Mouse (Mus musculus) testis, postnatal 10 days (tissue): Measurements from ENCODE around the gene 4632433K11Rik.

Source experiments
- DNase-seq: peaks from one replicate; pipeline ENCODE4 v3.0.0; 2021; ENCODE audit warnings: low spot score

The 4632433K11Rik gene

DNA sequence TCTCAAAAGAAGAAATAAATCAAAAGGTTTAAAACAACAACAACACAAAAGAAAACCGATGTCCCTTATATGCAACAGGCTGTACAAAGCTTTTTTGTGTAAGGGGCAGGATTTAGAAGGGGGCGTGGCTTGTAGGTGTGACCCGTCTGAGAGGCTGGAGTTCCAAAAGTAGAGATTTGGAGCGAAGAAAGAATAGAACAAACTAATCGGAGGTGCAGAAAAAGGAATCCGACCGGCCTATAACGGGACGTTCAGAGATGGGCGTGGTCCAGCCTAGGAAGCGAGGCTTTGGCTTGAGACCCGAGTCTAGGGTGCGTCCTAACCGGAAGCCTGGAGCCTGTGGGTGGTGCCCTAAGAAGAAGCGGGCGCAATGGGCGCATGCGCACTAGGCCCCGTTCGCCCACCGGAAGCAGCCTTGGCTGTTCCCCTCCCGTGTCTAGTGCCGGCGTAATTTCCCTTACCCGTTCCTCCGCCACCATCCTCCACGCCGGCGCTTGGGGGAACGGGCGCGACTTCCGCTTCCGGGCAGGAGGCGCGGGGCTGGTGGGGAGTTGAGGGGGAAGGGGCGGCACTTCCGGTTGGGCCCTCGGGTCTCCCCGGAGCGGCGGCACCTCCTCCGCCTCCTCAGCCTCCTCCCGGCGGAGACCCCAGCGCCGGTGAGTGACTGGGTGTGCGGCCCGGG is 13.8 kb upstream of the 4632433K11Rik start, which contains the start of the genes Zfp865 and Ccdc106:
Gene Zfp865 (plus strand): TSS at position 377 of the 682 bp plus-strand sequence.
Gene Ccdc106 (plus strand): TSS at position 554 of the 682 bp plus-strand sequence.
- DNase-seq: peak; percentile 97

DNA sequence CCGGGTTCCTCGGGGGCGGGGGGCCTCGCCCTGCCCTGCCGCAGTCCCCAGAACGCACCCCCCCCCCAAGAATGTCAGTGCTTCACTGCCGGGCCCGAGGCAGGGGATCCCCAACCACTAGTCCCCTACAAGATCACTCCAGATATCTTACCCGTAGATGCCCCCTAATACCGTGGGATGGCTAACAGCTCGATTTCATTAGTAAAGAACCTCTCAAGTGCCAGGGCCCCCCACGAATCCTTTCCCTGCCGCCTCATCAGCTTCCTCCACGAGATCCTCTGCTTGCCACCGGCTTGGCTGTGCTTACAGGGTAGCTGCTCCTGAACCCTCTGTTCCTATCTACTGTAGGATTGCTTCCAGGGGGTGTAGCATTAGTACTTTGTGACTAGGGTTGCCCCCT is 13.2 kb upstream of the 4632433K11Rik start:
- DNase-seq: no peak

DNA sequence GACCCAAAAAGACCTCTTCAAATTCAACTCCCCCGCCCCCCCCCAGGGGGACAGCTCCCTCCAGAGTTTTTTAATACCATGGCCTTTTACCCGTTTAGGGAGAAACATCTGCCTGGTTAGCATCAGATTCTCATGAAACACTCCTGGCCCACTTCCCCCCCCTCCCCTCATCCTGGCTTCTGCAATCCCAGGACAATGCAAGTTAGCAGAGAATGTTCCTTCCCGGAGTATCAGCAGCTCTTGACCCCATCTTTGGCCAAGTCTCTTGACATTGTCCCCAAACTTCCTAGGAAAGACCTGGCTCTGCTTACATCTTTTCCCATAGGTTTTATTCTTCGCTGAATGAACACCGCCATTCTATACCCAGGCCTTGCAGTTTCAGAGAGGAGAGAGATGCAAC is 12.7 kb upstream of the 4632433K11Rik start:
- DNase-seq: no peak

DNA sequence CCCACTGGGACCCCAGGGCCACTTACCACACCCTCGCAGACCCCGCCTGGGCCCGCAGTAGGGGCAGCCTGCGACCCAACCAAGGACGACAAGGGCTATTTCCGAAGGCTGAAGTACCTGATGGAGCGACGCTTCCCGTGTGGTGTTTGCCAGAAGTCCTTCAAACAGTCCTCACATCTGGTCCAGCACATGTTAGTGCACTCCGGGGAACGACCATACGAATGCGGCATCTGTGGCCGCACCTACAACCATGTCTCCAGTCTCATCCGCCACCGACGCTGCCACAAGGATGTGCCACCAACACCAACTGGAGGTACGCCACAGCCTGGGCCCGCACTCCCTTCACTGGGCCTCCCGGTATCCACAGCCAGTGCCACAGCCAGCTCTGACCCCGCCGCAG is 4.4 kb upstream of the 4632433K11Rik start:
- no peak for DNase-seq

DNA sequence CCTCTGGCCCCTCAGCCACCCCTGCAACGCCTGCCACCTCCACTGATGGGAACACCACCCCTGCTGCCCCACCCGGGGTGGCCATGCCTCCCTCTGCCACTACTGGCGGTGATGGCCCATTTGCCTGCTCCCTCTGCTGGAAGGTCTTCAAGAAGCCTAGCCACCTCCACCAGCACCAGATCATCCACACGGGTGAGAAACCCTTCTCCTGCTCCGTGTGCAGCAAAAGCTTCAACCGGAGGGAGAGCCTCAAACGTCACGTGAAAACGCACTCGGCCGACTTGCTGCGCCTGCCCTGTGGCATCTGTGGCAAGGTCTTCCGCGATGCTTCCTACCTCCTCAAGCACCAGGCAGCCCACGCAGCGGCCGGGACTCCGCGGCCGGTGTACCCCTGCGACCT is 4.0 kb upstream of the 4632433K11Rik start:
- DNase-seq: peak; percentile 49

DNA sequence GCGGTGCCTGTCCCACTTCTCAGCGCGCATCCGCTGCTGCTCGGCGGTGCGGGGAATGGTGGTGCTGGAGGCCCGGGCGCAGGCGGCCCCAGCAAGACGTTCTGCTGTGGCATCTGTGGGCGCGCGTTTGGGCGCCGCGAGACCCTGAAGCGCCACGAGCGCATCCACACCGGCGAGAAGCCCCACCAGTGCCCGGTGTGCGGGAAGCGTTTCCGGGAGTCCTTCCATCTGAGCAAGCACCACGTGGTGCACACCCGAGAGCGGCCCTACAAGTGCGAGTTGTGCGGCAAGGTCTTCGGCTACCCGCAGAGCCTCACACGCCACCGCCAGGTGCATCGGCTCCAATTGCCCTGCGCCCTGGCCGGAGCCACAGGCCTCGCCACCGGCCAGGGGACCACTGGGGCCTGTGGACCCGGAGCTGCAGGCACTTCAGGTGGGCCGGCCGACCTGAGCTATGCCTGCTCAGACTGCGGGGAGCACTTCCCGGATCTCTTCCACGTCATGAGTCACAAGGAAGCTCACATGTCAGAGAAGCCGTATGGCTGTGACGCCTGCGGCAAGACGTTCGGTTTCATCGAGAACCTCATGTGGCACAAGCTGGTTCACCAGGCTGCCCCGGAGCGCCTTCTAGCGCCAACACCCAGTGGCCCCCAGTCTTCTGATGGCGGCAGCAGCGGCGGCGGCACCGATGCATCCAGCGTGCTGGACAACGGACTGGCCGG is 3.2 kb upstream of the 4632433K11Rik start:
- DNase-seq: no peak

DNA sequence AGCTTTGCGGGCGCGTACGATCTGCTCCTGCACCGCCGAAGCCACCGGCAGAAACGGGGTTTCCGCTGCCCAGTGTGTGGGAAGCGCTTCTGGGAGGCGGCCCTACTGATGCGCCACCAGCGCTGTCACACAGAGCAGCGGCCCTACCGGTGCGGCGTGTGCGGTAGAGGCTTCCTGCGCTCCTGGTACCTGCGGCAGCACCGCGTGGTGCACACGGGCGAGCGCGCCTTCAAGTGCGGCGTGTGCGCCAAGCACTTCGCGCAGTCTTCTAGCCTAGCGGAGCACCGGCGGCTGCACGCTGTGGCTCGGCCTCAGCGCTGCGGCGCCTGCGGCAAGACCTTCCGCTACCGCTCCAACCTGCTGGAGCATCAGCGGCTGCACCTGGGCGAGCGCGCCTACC is 2.4 kb upstream of the 4632433K11Rik start:
- DNase-seq: no peak

DNA sequence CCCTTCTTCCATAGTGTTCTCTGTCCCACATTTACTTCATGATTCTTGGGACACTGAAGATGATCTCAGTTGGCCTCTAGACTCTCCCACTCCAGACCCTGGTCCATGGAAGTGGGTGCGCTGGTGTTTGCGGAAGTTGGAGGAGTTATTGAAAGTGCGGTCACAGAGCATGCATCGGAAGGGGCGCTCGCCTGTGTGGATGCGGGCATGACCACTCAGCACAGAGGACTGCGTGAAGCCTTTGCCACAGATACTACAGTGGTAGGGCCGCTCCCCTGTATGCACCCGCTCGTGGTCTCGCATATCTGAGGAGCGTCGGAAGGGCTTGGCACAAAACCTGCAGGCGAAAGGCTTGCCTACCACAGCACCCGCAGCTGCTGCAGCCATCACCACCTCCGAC is 1.7 kb downstream of the 4632433K11Rik start:
- no peak for DNase-seq

DNA sequence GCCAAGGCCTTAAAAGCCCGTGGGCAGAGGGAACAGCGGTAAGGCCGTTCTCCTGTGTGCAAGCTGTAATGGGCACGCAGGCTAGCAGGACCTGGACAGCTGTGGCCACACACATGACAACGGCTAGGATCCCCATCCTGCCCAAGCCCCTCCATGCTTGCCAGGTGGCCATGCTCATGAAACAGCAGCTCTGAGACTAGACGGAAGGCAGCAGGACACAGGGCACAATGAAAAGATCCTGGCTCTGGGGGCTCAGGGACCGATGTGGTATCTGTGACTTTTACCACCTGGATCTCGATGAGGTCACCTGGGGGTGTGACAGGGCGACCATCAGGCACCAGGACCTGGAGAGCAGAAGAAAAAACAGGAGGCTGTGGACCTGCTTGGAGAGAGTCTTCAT is 2.2 kb downstream of the 4632433K11Rik start:
- no peak for DNase-seq

DNA sequence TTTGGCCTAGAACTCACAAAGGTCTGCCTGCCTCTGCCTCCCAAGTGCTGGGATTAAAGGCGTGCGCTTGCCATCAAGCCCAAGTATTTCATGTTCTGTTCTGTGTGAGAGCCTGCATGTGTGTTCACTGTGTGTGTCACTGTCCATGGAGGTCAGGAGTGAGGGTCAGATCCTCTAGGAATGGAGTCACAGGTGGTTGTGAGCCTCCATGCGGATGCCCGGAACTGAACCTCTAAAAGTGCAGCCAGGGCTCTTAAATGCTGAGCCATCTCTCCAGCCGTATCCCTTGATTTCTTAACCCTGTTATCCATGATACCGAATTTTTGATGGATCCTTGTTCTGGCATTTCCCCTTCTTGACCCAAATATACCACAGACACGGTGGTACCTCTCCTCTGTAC is 3.1 kb downstream of the 4632433K11Rik start:
- no peak for DNase-seq

DNA sequence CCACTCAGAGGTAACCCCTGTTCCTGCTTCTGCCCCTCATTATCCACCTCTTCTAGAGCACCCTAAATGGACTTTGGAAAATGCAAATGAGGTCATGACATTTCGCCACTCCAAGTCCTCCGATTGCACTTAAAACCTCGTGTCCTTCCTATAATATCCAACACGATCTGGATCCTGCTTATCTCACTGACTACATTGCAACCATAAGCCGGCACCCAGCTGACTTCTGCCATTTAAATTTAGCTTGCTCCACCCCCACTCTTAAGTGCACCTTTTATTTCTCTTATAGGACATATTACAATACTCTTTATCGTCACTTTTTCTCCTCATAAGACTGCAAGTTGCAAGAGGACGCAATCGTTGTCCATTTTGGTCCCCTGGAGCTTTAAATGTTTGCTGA is 3.5 kb downstream of the 4632433K11Rik start:
- no peak for DNase-seq

DNA sequence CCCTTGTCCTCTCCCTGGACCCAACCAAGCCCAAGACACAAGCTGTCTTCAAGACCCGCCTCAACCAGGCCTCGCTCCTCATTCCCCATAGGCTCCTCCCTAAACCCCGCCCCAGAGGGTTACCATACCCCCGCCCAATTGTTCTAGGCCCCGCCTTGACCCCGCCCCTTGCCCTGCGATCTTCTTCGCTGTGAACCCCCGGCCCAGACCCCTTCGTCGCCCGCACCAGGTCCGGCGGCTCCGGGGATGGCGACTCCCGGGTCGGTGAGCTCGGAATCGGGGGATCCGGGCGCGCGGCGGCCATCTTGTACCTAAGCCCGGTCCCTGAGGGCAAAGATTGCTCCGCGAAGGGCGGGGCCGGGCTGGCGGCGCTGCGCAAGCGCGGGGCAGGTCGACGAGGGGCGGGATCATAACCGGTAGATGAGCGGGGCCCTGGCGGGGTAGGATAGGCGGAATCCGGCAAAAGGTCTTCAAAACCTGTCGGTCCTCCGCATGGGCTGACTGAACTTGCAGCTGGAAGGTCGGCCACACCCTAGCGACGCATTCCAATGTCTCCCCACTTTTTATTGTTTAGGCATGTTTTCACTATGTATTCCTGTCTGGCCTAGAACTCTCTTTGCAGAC is 4.3 kb downstream of the 4632433K11Rik start, which contains the start of gene Zfp784:
Gene Zfp784 (minus strand): TSS at position 338 of the 624 bp plus-strand sequence.
- DNase-seq: peak; percentile 95

DNA sequence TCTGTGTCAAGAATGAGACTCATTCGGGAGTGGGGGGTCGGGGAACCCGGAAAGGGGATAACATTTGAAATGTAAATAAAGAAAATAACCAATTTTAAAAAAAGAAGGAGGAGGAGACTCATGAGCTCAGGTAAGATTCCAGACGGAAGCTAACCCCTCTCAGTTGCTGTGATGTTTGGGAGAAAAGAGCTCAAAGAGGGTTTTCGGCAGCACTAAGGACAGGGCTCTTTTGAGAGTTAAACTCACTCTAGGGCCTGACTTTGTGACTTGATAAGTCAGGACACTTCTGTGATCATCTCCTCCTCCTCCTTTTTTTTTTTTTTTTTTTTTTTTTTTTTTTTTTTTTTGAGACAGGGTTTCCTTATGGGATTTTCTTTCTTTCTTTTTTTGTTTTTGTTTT is 5.0 kb downstream of the 4632433K11Rik start:
- no peak for DNase-seq

DNA sequence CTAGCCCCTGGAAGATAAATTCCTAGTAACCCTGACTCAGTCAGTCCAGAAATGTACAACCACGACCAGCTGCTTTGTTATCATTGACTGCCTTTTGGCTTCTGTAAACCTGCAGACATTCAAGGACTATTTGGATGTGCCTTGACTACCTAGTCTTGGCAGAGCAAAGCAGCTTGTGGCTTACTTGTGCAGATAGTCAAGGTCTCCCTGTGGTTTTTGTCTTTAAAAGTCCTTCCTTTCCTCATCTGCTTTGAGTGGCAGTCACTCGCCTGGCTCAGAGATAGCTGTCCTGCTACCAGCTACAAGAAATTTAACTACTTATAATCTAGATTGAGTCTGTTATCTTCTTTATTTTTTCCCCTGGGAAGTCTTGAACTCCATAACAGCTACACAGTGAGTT is 11.1 kb downstream of the 4632433K11Rik start:
- no peak for DNase-seq

DNA sequence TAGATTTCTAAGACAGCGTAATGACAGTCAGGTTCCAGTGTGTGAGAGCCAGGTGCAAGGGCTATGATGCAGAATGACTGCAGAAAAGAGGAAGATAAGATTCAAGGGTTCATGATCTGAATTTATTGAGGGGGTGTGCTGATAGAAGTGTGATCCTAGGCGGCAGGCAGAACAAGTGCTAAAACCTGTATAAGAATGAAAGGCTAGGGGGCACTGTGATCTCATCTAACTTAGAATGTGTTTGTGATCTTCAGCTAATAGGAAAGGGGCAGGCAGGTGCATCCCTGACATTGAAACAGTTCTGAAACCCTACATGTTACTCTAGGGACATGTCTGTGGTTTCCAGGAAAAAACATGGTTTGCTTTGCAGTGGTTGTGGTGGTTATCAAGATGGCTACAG is 12.2 kb downstream of the 4632433K11Rik start:
- DNase-seq: no peak

DNA sequence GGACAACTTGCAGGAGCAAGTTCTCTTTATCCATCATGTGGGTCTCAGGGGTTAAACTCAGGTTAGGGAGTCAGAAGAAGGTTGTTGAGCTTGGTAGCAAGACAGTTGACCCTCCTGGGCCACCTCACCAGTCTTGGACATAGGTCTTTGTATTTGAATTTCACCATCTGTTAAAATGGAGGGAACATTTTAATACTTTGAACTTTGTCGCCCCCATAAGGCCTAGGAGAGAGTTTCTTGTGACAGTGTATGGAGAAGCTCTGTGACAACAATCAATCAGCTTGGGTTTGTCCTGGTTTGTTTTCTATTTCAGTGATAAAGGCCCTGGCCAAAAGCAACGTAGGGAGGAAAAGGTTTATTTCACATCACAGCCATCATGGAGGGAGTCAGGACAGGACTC is 13.4 kb downstream of the 4632433K11Rik start:
- no peak for DNase-seq

DNA sequence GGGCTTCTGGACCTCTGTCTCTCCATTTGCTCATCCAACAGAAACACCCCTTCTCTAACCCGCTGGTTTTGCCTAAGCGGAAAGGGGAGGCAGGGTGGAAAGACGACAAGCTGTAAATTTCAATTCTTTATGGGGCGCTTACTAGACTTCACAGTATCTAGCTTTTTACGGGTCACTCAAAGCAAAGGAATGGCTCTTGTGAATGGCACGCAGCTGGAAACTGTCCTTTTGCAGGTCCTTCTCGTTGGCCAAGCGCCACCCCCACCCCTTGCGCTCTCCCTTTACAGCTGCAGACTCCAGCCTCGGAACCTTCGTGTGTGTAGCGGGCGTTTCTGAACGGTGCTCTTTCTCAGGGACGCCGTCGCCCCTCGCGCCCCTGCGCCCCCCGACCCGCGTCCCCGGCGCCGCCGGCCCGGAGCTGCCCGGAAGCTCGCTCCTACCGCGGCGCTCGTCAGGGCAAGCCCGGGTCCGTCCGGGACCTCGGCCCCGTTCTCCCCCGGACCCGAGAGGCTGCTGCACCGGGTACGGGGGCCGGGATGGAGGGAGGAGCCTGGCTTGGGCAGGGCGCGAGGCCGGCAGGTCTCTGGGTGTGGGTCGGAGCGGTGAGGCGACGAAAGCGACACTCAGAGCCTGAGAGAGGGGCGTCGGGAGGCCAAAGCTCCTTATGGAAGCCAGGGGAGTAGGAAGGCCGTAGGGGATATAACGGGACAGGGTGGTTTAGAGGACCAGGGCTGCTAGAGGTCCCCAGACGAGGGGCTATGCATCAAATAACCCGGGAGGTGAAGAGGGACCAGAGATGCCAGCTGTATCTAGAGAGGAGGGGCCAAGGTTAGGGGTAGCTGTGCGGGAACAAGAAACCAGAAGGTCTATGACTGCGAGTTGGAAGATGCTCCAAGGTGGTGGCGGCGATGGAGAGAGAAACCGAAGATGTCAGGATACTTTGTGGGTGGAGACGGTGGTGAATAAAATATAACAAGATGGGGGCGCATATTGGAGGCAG is 17.6 kb downstream of the 4632433K11Rik start, which contains the start of gene Zfp580:
Gene Zfp580 (plus strand): TSS at position 346 of the 1,000 bp plus-strand sequence.
- DNase-seq: peak; percentile 85

DNA sequence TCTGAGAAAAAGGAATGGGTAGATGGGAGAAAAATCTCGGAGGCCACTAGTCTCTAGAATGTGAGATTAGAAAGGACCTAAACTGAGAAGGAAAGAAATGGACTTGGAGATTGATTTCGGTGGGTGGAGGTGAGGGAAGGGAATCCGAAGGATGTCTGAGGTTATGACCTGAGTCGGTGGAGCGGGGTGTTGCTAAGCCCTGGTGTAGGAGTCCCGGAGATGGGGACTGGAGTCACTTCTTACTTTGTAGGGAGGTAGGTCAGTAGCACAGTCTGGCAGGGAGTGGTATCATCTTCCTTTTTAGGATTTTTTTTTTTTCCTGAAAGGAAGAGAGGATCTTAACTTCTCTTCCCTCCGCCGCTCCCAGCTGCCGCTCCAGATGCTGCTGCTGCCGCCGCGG is 18.5 kb downstream of the 4632433K11Rik start:
- no peak for DNase-seq

DNA sequence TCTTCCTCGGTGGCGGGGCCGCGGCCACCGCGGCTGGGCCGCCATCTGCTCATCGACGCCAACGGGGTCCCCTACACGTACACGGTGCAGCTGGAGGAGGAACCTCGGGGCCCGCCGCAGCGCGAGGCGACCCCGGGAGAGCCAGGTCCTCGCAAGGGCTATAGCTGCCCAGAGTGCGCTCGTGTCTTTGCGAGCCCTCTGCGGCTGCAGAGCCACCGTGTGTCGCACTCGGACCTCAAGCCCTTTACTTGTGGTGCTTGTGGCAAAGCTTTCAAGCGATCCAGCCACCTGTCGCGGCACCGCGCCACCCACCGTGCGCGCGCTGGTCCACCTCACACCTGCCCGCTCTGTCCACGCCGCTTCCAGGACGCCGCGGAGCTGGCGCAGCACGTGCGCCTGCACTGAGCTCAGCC is 19.0 kb downstream of the 4632433K11Rik start:
- DNase-seq: peak; percentile 54

DNA sequence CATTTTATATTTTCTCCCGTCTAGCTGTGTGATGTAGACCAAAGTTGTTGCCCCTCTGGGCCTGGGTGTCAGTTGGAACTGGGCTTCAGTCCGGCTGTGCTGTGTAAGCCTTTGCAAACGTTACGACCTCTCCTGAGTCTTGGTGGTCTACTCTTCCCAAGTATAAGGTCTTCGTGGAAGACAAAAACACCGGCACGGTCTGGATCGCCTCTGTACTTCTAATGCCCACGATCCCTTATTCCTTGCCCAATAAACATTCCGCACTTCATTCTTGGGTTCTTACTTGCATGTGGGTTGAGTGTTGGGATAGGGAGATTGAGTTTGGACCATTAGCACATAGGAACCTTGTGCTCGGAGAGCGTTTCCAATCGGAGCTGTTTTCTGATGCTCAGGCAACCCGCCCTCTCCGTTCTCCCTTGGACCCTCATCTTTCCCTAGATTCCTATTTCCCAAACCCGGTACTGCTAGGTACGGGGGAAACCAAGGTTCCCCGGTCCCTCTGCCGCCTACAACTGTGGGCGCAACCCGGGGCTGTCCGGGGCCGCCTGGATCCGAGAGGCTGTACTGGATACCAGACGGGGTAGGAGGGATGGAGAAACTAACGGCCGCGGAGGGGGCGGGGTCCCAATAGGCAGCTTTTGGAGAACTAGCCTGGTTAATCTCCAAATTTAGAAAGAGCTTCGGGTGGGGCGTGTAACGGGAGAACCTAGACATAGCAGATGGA is 19.7 kb downstream of the 4632433K11Rik start:
- DNase-seq: peak; percentile 60
